Mouse (Mus musculus) heart, embryonic 12.5 days (tissue): ENCODE measurements at regions not wholly inside any gene's neighbourhood (a gene's known extent, or its start where the extent isn't known, plus 50 kb on each side); places are given as distances from the start of the nearest gene placed in this dataset.

Source experiments
- ATAC-seq: fragments of 200-750 bp; cut with Nextera tagmentation; 2 replicates; pipeline ENCODE4 v1.8.0; 2017; ENCODE audit warnings: moderate TSS enrichment, moderate library complexity; ENCODE audit not compliant: insufficient number of reproducible peaks, low FRiP score
- H3K27ac ChIP-seq: fragments of 300-500 bp; sonication (generic); 2 replicates; pipeline ENCODE4 v1.5.1; 2016; ENCODE audit warnings: mild to moderate bottlenecking, moderate library complexity; ENCODE audit not compliant: poor library complexity, severe bottlenecking
- H3K27me3 ChIP-seq: fragments of 300-500 bp; sonication (generic); replicated peaks from 2 replicates; pipeline ENCODE4 v1.6.1; 2016; ENCODE audit warnings: mild to moderate bottlenecking, moderate library complexity
- H3K36me3 ChIP-seq: fragments of 300-500 bp; sonication (generic); 2 replicates; pipeline ENCODE4 v1.6.1; 2016; ENCODE audit warnings: mild to moderate bottlenecking, moderate library complexity
- H3K4me1 ChIP-seq: fragments of 300-500 bp; sonication (generic); replicated peaks from 2 replicates; pipeline ENCODE4 v1.6.1; 2016; ENCODE audit warnings: mild to moderate bottlenecking
- H3K4me2 ChIP-seq: fragments of 300-500 bp; sonication (generic); 2 replicates; pipeline ENCODE4 v1.6.1; 2016; ENCODE audit warnings: mild to moderate bottlenecking, moderate library complexity
- H3K4me3 ChIP-seq: fragments of 300-500 bp; sonication (generic); 2 replicates; pipeline ENCODE4 v1.5.1; 2016; ENCODE audit warnings: mild to moderate bottlenecking
- H3K9ac ChIP-seq: fragments of 300-500 bp; sonication (generic); 2 replicates; pipeline ENCODE4 v1.6.1; 2016; ENCODE audit warnings: mild to moderate bottlenecking, moderate library complexity
- H3K9me3 ChIP-seq: fragments of 300-500 bp; sonication (generic); replicated peaks from 2 replicates; pipeline ENCODE4 v1.6.1; 2016; ENCODE audit warnings: mild to moderate bottlenecking, moderate library complexity
- WGBS: fragments of 180-500 bp; shearing (Covaris S2); methylation state at CpG from one replicate; pipeline ENCODE4 v1.1.7; 2016; 5-methylcytosine and 5-hydroxymethylcytosine counted together

GRCm38 (mm10) chr17:31776949-31777607 is 78.5 kb downstream of the Sik1 start:
- 40% methylated on average over 9 of the region's 9 CpGs for WGBS
- Histone ChIP-seq H3K9me3 (no peaks in the 10 kb centered on the region), H3K4me1 (peaks cover 27% of the 10 kb centered on the region), H3K36me3 (no peaks in the 10 kb centered on the region), H3K27me3 (no peaks in the 10 kb centered on the region), H3K9ac (0 out of 2 replicates have a peak overlapping the region, but pooled peaks have one; percentile 15), H3K27ac (peak overlapping the region; percentile 65), H3K4me3 (no peak overlapping the region), H3K4me2 (peak overlapping the region; percentile 12; the same call in 1 of the 2 replicates)
- peak; percentile 65 for ATAC-seq

- Histone ChIP-seq H3K4me1 (peaks cover 27% of the 10 kb centered on the region), H3K27ac (peak overlapping the region; percentile 65), H3K4me2 (no peak overlapping the region), H3K9ac (peak overlapping the region; percentile 15; the same call in 1 of the 2 replicates), H3K4me3 (no peak overlapping the region), H3K27me3 (no peaks in the 10 kb centered on the region), H3K9me3 (no peaks in the 10 kb centered on the region), H3K36me3 (no peaks in the 10 kb centered on the region)
- WGBS = 72% methylated on average over 5 of the region's 5 CpGs
- no peak for ATAC-seq
Observed at GRCm38 (mm10) chr17:31777751-31778150, 77.9 kb downstream of the Sik1 start.

GRCm38 (mm10) chr17:31779466-31779865 is 76.1 kb downstream of the Sik1 start:
- Histone ChIP-seq H3K4me1 (peaks cover 26% of the 10 kb centered on the region), H3K9me3 (no peaks in the 10 kb centered on the region), H3K27ac (no peak overlapping the region), H3K4me2 (no peak overlapping the region), H3K9ac (no peak overlapping the region), H3K4me3 (no peak overlapping the region), H3K27me3 (no peaks in the 10 kb centered on the region), H3K36me3 (no peaks in the 10 kb centered on the region)
- ATAC-seq = no peak
- WGBS = 79% methylated on average over 3 of the region's 3 CpGs

DNA sequence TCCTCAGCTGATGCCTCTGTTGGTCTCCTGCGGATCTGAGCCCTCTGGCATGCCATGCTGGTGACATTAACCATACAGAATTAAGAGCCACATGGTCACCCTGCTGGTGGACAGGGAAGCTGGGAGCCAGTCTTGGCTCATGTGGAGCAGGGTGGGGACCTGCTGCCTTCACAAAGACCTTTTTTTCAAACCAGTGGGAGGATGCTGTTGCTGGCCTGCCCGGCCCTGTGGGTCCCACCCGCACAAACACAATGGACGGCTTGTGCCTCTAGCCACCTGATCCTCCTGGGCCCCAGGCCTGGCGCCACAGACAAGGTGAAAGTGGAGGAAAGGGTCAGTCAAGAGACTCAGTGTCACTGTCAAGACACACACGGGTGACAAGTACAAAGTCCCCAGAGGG is 73.4 kb downstream of the Sik1 start:
- Histone ChIP-seq H3K9me3 (no peaks in the 10 kb centered on the region), H3K27me3 (no peaks in the 10 kb centered on the region), H3K4me2 (no peak overlapping the region), H3K36me3 (no peaks in the 10 kb centered on the region), H3K4me3 (no peak overlapping the region), H3K4me1 (peaks cover 18% of the 10 kb centered on the region), H3K27ac (no peak overlapping the region), H3K9ac (no peak overlapping the region)
- 78% methylated on average over 6 of the region's 6 CpGs for whole genome bisulfite sequencing
- ATAC-seq = no peak

- Histone ChIP-seq H3K27me3 (no peaks in the 10 kb centered on the region), H3K9me3 (no peaks in the 10 kb centered on the region), H3K27ac (no peak overlapping the region), H3K4me1 (peaks cover 10% of the 10 kb centered on the region), H3K36me3 (no peaks in the 10 kb centered on the region), H3K4me3 (no peak overlapping the region), H3K4me2 (no peak overlapping the region), H3K9ac (no peak overlapping the region)
- ATAC-seq = no peak
- whole genome bisulfite sequencing = 91% methylated on average over 5 of the region's 5 CpGs
Observed at GRCm38 (mm10) chr17:31783071-31783470, 72.5 kb downstream of the Sik1 start.

- H3K4me2 ChIP-seq = no peak overlapping the region
- H3K36me3 ChIP-seq = no peaks in the 10 kb centered on the region
- H3K9me3 ChIP-seq = no peaks in the 10 kb centered on the region
- 87% methylated on average over 3 of the region's 3 CpGs for WGBS
- ATAC-seq = no peak
- H3K27me3 ChIP-seq = no peaks in the 10 kb centered on the region
- H3K9ac ChIP-seq = no peak overlapping the region
- H3K4me1 ChIP-seq = peaks cover 32% of the 10 kb centered on the region
- no peak overlapping the region for H3K27ac ChIP-seq
- no peak overlapping the region for H3K4me3 ChIP-seq
Observed at GRCm38 (mm10) chr17:31788316-31788715, 67.3 kb downstream of the Sik1 start.

DNA sequence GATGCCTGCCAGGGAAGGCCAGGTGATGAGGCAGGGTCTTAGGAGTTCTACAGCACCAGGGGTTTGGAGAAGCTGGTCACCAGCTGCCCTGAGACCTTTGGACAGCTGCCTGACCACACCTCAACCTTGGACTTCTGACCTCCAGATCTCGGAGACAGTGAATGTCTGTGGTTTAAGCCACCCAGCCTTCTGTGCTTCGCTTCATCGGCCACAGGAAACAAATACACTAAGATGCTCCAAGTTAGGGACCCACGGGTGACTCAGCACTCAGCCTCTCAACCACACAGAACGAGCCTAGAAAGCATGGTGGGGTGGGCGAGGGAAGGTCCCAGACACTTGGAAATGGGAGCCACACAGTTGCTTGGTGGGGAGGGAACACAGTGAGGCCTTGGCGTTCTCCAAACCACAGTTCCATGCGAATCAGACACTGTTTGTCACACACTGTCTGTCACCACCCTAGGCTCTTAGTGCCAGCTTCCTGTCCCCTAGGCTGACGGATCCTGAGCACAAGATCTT is 66.5 kb downstream of the Sik1 start:
- Histone ChIP-seq H3K27me3 (peaks cover 2% of the 10 kb centered on the region; the same call in 1 of the 2 replicates), H3K36me3 (no peaks in the 10 kb centered on the region), H3K9ac (no peak overlapping the region), H3K4me1 (peaks cover 36% of the 10 kb centered on the region), H3K27ac (no peak overlapping the region; the same call in 1 of the 2 replicates), H3K4me2 (no peak overlapping the region), H3K4me3 (no peak overlapping the region), H3K9me3 (no peaks in the 10 kb centered on the region)
- ATAC-seq = no peak; the same call in 1 of the 2 replicates
- 59% methylated on average over 9 of the region's 9 CpGs for WGBS

DNA sequence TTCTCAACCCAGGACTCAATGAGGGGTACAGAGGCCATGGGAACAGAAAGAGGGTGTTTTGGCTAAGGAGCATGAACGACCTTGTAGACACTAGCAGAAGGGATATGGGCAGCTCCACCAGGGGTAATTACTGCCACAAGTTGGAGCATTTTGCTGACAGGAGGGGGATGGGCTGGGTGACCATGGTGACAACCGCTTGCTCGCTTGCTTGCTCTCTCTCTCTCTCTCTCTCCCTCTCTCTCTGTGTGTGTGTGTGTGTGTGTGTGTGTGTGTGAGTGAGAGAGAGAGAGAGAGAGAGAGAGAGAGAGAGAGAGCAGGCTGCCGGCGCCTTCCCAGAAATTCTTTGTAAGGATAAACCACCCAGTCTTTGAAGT is 65.7 kb downstream of the Sik1 start:
- Histone ChIP-seq H3K4me1 (peaks cover 36% of the 10 kb centered on the region), H3K27me3 (peaks cover 8% of the 10 kb centered on the region; the same call in 1 of the 2 replicates), H3K27ac (peak overlapping the region; percentile 28; the same call in 1 of the 2 replicates), H3K9ac (0 out of 2 replicates have a peak overlapping the region, but pooled peaks have one; percentile 37), H3K36me3 (no peaks in the 10 kb centered on the region), H3K4me2 (peak overlapping the region; percentile 35), H3K9me3 (no peaks in the 10 kb centered on the region), H3K4me3 (no peak overlapping the region)
- WGBS = 10% methylated on average over 5 of the region's 5 CpGs
- no peak for ATAC-seq

DNA sequence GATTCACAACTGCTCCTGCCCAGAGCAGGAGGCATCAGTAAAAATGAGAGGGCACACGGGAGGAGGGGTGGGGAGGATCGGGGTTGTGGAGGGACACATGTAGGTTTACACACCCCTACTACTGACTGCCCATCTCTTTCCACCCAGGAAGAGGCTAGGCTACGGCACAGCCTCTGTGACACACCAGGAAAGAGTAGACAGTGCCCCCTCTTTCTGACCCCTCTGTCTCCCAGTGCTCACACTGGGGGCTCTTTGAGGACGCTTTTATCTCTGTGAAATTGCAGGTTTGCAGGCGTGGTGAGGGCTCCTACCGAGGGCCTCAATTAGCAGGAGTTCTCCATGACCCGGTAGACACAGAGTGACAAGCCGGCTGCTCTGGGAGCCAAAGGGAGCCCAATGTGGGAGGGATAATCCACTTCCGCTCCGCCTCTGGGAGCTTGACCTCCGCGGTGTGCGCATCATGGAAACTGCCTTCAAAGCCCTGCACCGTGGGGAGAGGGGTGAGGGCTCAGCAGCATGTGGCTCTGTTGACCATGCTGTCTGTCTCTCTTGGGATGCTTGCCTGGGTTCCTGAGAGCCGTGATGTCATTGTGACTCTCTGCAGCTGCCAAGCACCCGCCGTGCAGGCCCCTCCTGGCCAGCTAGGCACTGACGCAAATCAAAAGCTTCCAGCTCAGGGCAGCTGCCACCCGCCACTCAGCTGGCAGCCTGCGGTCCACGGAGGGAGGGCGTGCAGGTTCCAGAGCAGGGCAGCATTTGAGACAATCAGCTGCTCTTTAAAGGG is 65.1 kb downstream of the Sik1 start:
- peak overlapping the region; percentile 28 for H3K27ac ChIP-seq
- H3K9me3 ChIP-seq = no peaks in the 10 kb centered on the region
- peaks cover 38% of the 10 kb centered on the region for H3K4me1 ChIP-seq
- peak; percentile 59 for ATAC-seq
- peaks cover 8% of the 10 kb centered on the region; the same call in 1 of the 2 replicates for H3K27me3 ChIP-seq
- H3K9ac ChIP-seq = peak overlapping the region; percentile 37
- H3K36me3 ChIP-seq = no peaks in the 10 kb centered on the region
- H3K4me2 ChIP-seq = peak overlapping the region; percentile 35
- WGBS = 10% methylated on average over 22 of the region's 22 CpGs
- no peak overlapping the region for H3K4me3 ChIP-seq

- no peaks in the 10 kb centered on the region for H3K36me3 ChIP-seq
- WGBS = 93% methylated on average over 17 of the region's 17 CpGs
- H3K4me3 ChIP-seq = no peak overlapping the region
- H3K27ac ChIP-seq = no peak overlapping the region
- H3K9ac ChIP-seq = no peak overlapping the region
- no peak overlapping the region for H3K4me2 ChIP-seq
- H3K4me1 ChIP-seq = peaks cover 46% of the 10 kb centered on the region
- no peak for ATAC-seq
- H3K27me3 ChIP-seq = peaks cover 8% of the 10 kb centered on the region; the same call in 1 of the 2 replicates
- H3K9me3 ChIP-seq = no peaks in the 10 kb centered on the region
Observed at GRCm38 (mm10) chr17:31791656-31792055, 63.9 kb downstream of the Sik1 start.

DNA sequence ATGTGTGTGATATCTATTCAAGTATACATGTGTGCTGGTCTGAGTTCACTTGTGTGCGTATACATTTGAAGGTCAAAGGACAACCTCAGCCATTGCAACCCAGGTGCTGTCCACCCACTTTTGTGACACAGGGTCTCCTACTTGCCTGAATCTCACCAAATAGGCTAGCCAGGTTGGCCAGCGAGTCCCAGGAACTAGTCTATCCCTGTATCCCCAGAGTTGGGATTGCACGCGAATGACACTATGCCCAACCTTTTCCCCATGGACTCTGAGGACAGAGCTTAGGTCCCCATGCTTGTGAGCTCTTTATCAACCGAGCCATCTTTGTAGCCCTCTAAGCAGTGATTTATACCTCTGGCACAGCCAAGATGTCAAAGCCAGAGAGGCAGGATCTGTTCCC is 62.6 kb downstream of the Sik1 start:
- no peak overlapping the region for H3K9ac ChIP-seq
- no peaks in the 10 kb centered on the region for H3K36me3 ChIP-seq
- no peaks in the 10 kb centered on the region for H3K9me3 ChIP-seq
- no peak for ATAC-seq
- no peak overlapping the region for H3K4me2 ChIP-seq
- peaks cover 46% of the 10 kb centered on the region for H3K4me1 ChIP-seq
- H3K27ac ChIP-seq = no peak overlapping the region
- H3K4me3 ChIP-seq = no peak overlapping the region
- WGBS = 89% methylated on average over 5 of the region's 5 CpGs
- H3K27me3 ChIP-seq = peaks cover 15% of the 10 kb centered on the region; the same call in 1 of the 2 replicates
